In genomic region chr8:48722318-48722717, GRCm38 (mm10) we compare ENCODE assay signal across 20 mouse cellular contexts.
DNase-seq lines count a peak whose midpoint lies in the region; ATAC-seq and TF ChIP-seq lines count a peak whose summit lies in the region.
"Had no signal": no experiment of that assay in that cellular context is flagged by ENCODE, and none has a peak within 500 bp of the region (broad histone marks: within the 10 kb centered on the region; RNA-seq: fewer than 3 reads in every experiment).

No protein-coding gene starts in this region.

- no peaks in the 10 kb centered on the region for H3K36me3 ChIP-seq in intestine, embryonic 14.5 days (ENCODE audit: control insufficient read depth, insufficient read depth, low read length)
- H3K36me3 ChIP-seq in intestine, postnatal 0 days (ENCODE audit: control insufficient read depth, insufficient read depth) = no peaks in the 10 kb centered on the region
- H3K36me3 ChIP-seq in midbrain, embryonic 12.5 days = no peaks in the 10 kb centered on the region
- H3K36me3 ChIP-seq: embryonic facial prominence, embryonic 15.5 days; forebrain, embryonic 15.5 days; heart, embryonic 13.5 days had no signal

- ATAC-seq in intestine, embryonic 14.5 days (replicated peaks; ENCODE audit: low FRiP score, low TSS enrichment, low read depth) = no peak
- no peak for ATAC-seq in intestine, postnatal 0 days
- 0 out of 2 replicates have a peak, but pooled peaks have one; percentile 54 for ATAC-seq in midbrain, embryonic 12.5 days (ENCODE audit: low FRiP score, low read depth)
- ATAC-seq: forebrain, embryonic 15.5 days; Patski had no signal

- intact Hi-C loops in heart, postnatal 10 days (cut with DNase I) = no loop called here

- H3K9ac ChIP-seq in intestine, embryonic 14.5 days (ENCODE audit: low read length) = no peak overlapping the region
- H3K9ac ChIP-seq in intestine, postnatal 0 days (ENCODE audit: low read depth, low read length) = no peak overlapping the region
- no peak overlapping the region for H3K9ac ChIP-seq in midbrain, embryonic 12.5 days (replicated peaks)
- H3K9ac ChIP-seq: embryonic facial prominence, embryonic 15.5 days; forebrain, embryonic 15.5 days; heart, embryonic 13.5 days had no signal

- no peak overlapping the region for H3K4me3 ChIP-seq in intestine, embryonic 14.5 days (ENCODE audit: low read depth, low read length)
- no peak overlapping the region for H3K4me3 ChIP-seq in intestine, postnatal 0 days (ENCODE audit: low read depth, low read length)
- H3K4me3 ChIP-seq in midbrain, embryonic 12.5 days = no peak overlapping the region
- H3K4me3 ChIP-seq: embryonic facial prominence, embryonic 15.5 days; erythroblast, embryonic 14.5 days; forebrain, embryonic 15.5 days; heart, embryonic 13.5 days had no signal

- no peak overlapping the region for H3K27ac ChIP-seq in intestine, embryonic 14.5 days (ENCODE audit: low read depth)
- H3K27ac ChIP-seq in intestine, postnatal 0 days (ENCODE audit: low read depth, low read length) = no peak overlapping the region
- H3K27ac ChIP-seq in midbrain, embryonic 12.5 days (replicated peaks) = peak overlapping the region; percentile 54
- H3K27ac ChIP-seq: embryonic facial prominence, embryonic 15.5 days; forebrain, embryonic 15.5 days; heart, embryonic 13.5 days had no signal

- H3K9me3 ChIP-seq in intestine, embryonic 14.5 days (ENCODE audit: control insufficient read depth, low read length) = 0 out of 2 replicates have a peak, but pooled peaks cover 4% of the 10 kb centered on the region
- H3K9me3 ChIP-seq in intestine, postnatal 0 days (ENCODE audit: control insufficient read depth) = no peaks in the 10 kb centered on the region
- H3K9me3 ChIP-seq in midbrain, embryonic 12.5 days = 0 out of 2 replicates have a peak, but pooled peaks cover 5% of the 10 kb centered on the region
- H3K9me3 ChIP-seq: embryonic facial prominence, embryonic 15.5 days; forebrain, embryonic 15.5 days; heart, embryonic 13.5 days had no signal

- no peak overlapping the region for H3K4me2 ChIP-seq in intestine, embryonic 14.5 days (ENCODE audit: low read length)
- H3K4me2 ChIP-seq in intestine, postnatal 0 days (replicated peaks; ENCODE audit: low read depth) = no peak overlapping the region
- H3K4me2 ChIP-seq in midbrain, embryonic 12.5 days (replicated peaks) = no peak overlapping the region
- H3K4me2 ChIP-seq: embryonic facial prominence, embryonic 15.5 days; forebrain, embryonic 15.5 days; heart, embryonic 13.5 days had no signal

- TF ChIP-seq CTCF in intestine, postnatal 0 days (IDR thresholded peaks at IDR 0.05; ENCODE audit: low read depth) = no peak

- H3K27me3 ChIP-seq in intestine, embryonic 14.5 days (replicated peaks; ENCODE audit: control insufficient read depth, insufficient read depth, low read length) = no peaks in the 10 kb centered on the region
- no peaks in the 10 kb centered on the region for H3K27me3 ChIP-seq in intestine, postnatal 0 days (replicated peaks; ENCODE audit: control insufficient read depth, insufficient read depth, low read length)
- no peaks in the 10 kb centered on the region for H3K27me3 ChIP-seq in midbrain, embryonic 12.5 days
- H3K27me3 ChIP-seq: embryonic facial prominence, embryonic 15.5 days; forebrain, embryonic 15.5 days; heart, embryonic 13.5 days; Patski had no signal

- 91% methylated on average over 7 of the region's 7 CpGs for WGBS in intestine, embryonic 14.5 days
- 94% methylated on average over 7 of the region's 7 CpGs for WGBS in intestine, postnatal 0 days
- WGBS in midbrain, embryonic 12.5 days = 79% methylated on average over 7 of the region's 7 CpGs

- no peaks in the 10 kb centered on the region for H3K4me1 ChIP-seq in intestine, embryonic 14.5 days (replicated peaks; ENCODE audit: control insufficient read depth, insufficient read depth, low read length)
- H3K4me1 ChIP-seq in intestine, postnatal 0 days (replicated peaks; ENCODE audit: control insufficient read depth, insufficient read depth, low read length) = no peaks in the 10 kb centered on the region
- peaks cover 7% of the 10 kb centered on the region for H3K4me1 ChIP-seq in midbrain, embryonic 12.5 days
- H3K4me1 ChIP-seq: embryonic facial prominence, embryonic 15.5 days; heart, embryonic 13.5 days had no signal

- peak; percentile 55 for DNase-seq in heart, adult 11 months
- no peak for DNase-seq in heart, postnatal 10 days
- DNase-seq in intestine, embryonic 14.5 days (ENCODE audit: low spot score) = peak; percentile 35
- DNase-seq in ES-CJ7 (ENCODE audit: low read depth, low spot score) = peak; percentile 34
- no peak for DNase-seq in kidney, postnatal 25 days
- no peak for DNase-seq in embryo, embryonic 9.5 days (ENCODE audit: extremely low spot score)
- DNase-seq: adrenal gland, adult 2 months; adrenal gland, postnatal 25 days; cerebellum, adult 18-20 months; cerebellum, adult 9-11 months; cerebellum, postnatal 36 days; gastrocnemius, postnatal 25 days; kidney, adult 11 months had no signal

Comparison
In these comparisons a context has a peak if more than half of its experiments do, and no peak if none do; other contexts are left out.
1. DNase-seq: peak in heart, adult 11 months (single experiment), intestine, embryonic 14.5 days (single experiment) and ES-CJ7 (single experiment); none in heart, postnatal 10 days (0 of 2), kidney, postnatal 25 days (0 of 2) and embryo, embryonic 9.5 days (single experiment).